Mouse (Mus musculus) MEL (cell line): ENCODE measurements around the gene Sgsm3.

Source experiments
- CTCF ChIP-seq, 3 experiments: IDR thresholded peaks in 2 of 3; conservative IDR thresholded peaks in 1 of 3; 2 replicates each; pipeline ENCODE4 v1.5.1; 2011 to 2012; ENCODE audit warnings: low read length in 3 of 3, low read depth in 2 of 3, mild to moderate bottlenecking in 2 of 3, improper control_type of control experiment in 1 of 3, inconsistent platforms in 1 of 3, mixed read lengths in 1 of 3, moderate library complexity in 1 of 3; ENCODE audit not compliant: control insufficient read depth in 1 of 3, insufficient read depth in 1 of 3, poor library complexity in 1 of 3, severe bottlenecking in 1 of 3
- E2F4 ChIP-seq: IDR thresholded peaks from 2 replicates; pipeline ENCODE4 v1.6.1; 2011; ENCODE audit warnings: low read depth, low read length, improper control_type of control experiment, borderline replicate concordance
- ELF1 ChIP-seq: IDR thresholded peaks from 2 replicates; pipeline ENCODE4 v1.6.1; 2014; ENCODE audit warnings: low read depth, mild to moderate bottlenecking, inconsistent platforms, low read length, improper control_type of control experiment, moderate library complexity
- MAZ ChIP-seq: IDR thresholded peaks from 2 replicates; pipeline ENCODE4 v1.6.1; 2012; ENCODE audit warnings: low read depth, mild to moderate bottlenecking, inconsistent platforms, low read length, improper control_type of control experiment
- NELFE ChIP-seq: IDR thresholded peaks from 2 replicates; pipeline ENCODE4 v1.6.1; 2011; ENCODE audit warnings: low read depth, low read length, improper control_type of control experiment
- POLR2A ChIP-seq, 2 experiments: IDR thresholded peaks; 2 replicates each; pipeline ENCODE4 v1.6.1; 2011 to 2012; ENCODE audit warnings: low read length in 2 of 2, mild to moderate bottlenecking in 2 of 2, control low read depth in 1 of 2, improper control_type of control experiment in 1 of 2, low read depth in 1 of 2, moderate library complexity in 1 of 2; ENCODE audit not compliant: control insufficient read depth in 1 of 2, insufficient read depth in 1 of 2, poor library complexity in 1 of 2
- TBP ChIP-seq: IDR thresholded peaks from 2 replicates; pipeline ENCODE4 v1.8.0; 2011; ENCODE audit warnings: low read depth, low read length, improper control_type of control experiment

- TF ChIP-seq CTCF (IDR thresholded peaks at IDR 0.05 in 2 of 3, conservative IDR thresholded peaks at IDR 0.05 in 1 of 3; ENCODE audit: control insufficient read depth in 1 of 3, insufficient read depth in 1 of 3, low read depth in 2 of 3, low read length in 3 of 3, poor library complexity in 1 of 3, severe bottlenecking in 1 of 3) (no peak), POLR2A (IDR thresholded peaks at IDR 0.05; ENCODE audit: control insufficient read depth in 1 of 2, insufficient read depth in 1 of 2, low read depth in 1 of 2, low read length in 2 of 2, poor library complexity in 1 of 2) (no peak), ELF1 (no peak), NELFE (no peak), E2F4 (no peak), MAZ (no peak), TBP (no peak)
Measured at GRCm38 (mm10) chr15:81038419-81038818, 60.9 kb downstream of the Sgsm3 start.
